Mouse (Mus musculus) heart, adult 2 months (tissue): ENCODE results near the gene Cwc27.

Source experiments
- CTCF ChIP-seq: fragments of 200-600 bp; IDR thresholded peaks from 2 replicates; pipeline ENCODE4 v1.8.1; 2022; ENCODE audit warnings: antibody characterized with exemption, mild to moderate bottlenecking, moderate library complexity
- EP300 ChIP-seq: fragments of 200-500 bp; IDR thresholded peaks from 2 replicates; pipeline ENCODE4 v1.6.1; 2011; ENCODE audit warnings: low read depth, low read length, control low read depth; ENCODE audit not compliant: insufficient read depth
- POLR2A ChIP-seq: fragments of 200-500 bp; IDR thresholded peaks from 2 replicates; pipeline ENCODE4 v1.6.1; 2011; ENCODE audit warnings: mild to moderate bottlenecking, low read depth, low read length, control low read depth; ENCODE audit not compliant: insufficient read depth

DNA sequence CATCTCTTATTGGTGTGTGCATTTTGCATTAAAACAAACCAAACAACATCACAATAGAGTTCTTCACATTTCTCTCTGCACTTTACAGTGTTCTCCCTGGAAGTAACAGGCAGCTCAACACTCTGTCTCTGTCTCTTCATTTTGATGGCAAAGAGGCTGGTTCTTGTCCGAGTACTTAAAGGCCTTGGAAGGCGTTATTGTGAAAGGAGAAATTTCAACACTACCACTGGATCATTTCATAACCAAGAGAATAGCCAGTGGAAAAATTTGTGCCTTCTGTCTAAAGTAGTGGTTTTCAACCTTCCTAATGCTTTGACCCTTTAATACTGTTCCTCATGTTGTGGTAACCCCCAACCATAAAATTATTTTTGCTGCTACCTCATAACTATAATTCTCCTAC lies 211.8 kb downstream of the Cwc27 start:
- TF ChIP-seq POLR2A (no peak), CTCF (no peak), EP300 (no peak)
